Mouse (Mus musculus) heart, adult 2 months (tissue): ENCODE measurements around the gene D630003M21Rik. TPM values are rescaled to one million over a fixed set of nuclear protein-coding genes. Genes with fewer than 3 reads are reported as not detected.

Experiments
- DNase-seq, 2 experiments: peaks; one replicate each; pipeline ENCODE4 v3.0.0; 2021
- H3K27ac ChIP-seq: fragments of 200-600 bp; 2 replicates; pipeline ENCODE4 v1.8.1; 2022
- H3K27me3 ChIP-seq: fragments of 200-500 bp; 2 replicates; pipeline ENCODE4 v1.6.1; 2012; ENCODE audit warnings: mild to moderate bottlenecking, low read length, inconsistent platforms, mixed read lengths; ENCODE audit not compliant: control insufficient read depth, insufficient read depth
- H3K36me3 ChIP-seq: fragments of 200-500 bp; 2 replicates; pipeline ENCODE4 v1.6.1; 2012; ENCODE audit warnings: low read length, inconsistent platforms; ENCODE audit not compliant: control insufficient read depth, insufficient read depth
- H3K4me1 ChIP-seq: fragments of 200-500 bp; 2 replicates; pipeline ENCODE4 v1.6.1; 2011; ENCODE audit warnings: low read length; ENCODE audit not compliant: control insufficient read depth, insufficient read depth
- H3K4me3 ChIP-seq: fragments of 200-600 bp; 2 replicates; pipeline ENCODE4 v1.8.1; 2022
- H3K79me2 ChIP-seq: fragments of 200-500 bp; replicated peaks from 2 replicates; pipeline ENCODE4 v1.6.1; 2012; ENCODE audit warnings: mild to moderate bottlenecking, inconsistent platforms, low read length, moderate library complexity, mixed read lengths; ENCODE audit not compliant: control insufficient read depth, insufficient read depth
- H3K9ac ChIP-seq: fragments of 200-500 bp; 2 replicates; pipeline ENCODE4 v1.6.1; 2012; ENCODE audit warnings: low read depth, mild to moderate bottlenecking, control low read depth, inconsistent platforms, low read length, mixed read lengths
- CTCF ChIP-seq: fragments of 200-600 bp; IDR thresholded peaks from 2 replicates; pipeline ENCODE4 v1.8.1; 2022; ENCODE audit warnings: antibody characterized with exemption, mild to moderate bottlenecking, moderate library complexity
- EP300 ChIP-seq: fragments of 200-500 bp; IDR thresholded peaks from 2 replicates; pipeline ENCODE4 v1.6.1; 2011; ENCODE audit warnings: low read depth, low read length, control low read depth; ENCODE audit not compliant: insufficient read depth
- POLR2A ChIP-seq: fragments of 200-500 bp; IDR thresholded peaks from 2 replicates; pipeline ENCODE4 v1.6.1; 2011; ENCODE audit warnings: mild to moderate bottlenecking, low read depth, low read length, control low read depth; ENCODE audit not compliant: insufficient read depth
- WGBS: fragments of 180-500 bp; shearing (Covaris S2); methylation state at CpG from one replicate; pipeline ENCODE4 v1.1.7; 2018; 5-methylcytosine and 5-hydroxymethylcytosine counted together
- intact Hi-C: fragments of 180-260 bp; cut with DNase I; formaldehyde crosslinking; loops from one replicate; pipeline ENCODE4 v1.15.1; 2025
- polyA plus RNA-seq: library from polyadenylated mRNA; depleted of rRNA; stranded (reverse); fragments of >200 nt; gene quantifications from 2 replicates; pipeline ENCODE4 v1.2.3, GENCODE M21; 2012
- total RNA-seq, 2 experiments: library from RNA; stranded (reverse); gene quantifications; 2 replicates each; pipeline ENCODE4 v1.2.3; 2021

The D630003M21Rik gene
- total and polyA plus RNA-seq, 3 experiments: 4.6 to 6.7 (median 6.6) TPM

GRCm38 (mm10) chr2:158242170-158242896 is 13.3 kb upstream of the D630003M21Rik start:
- Histone ChIP-seq H3K27me3 (no peaks in the 10 kb centered on the region), H3K36me3 (no peaks in the 10 kb centered on the region), H3K9ac (no peak overlapping the region), H3K4me1 (no peaks in the 10 kb centered on the region; the same call in 1 of the 2 replicates), H3K27ac (peak overlapping the region; percentile 33; the same call in 1 of the 2 replicates), H3K79me2 (no peaks in the 10 kb centered on the region), H3K4me3 (no peak overlapping the region)
- WGBS: 71% methylated on average over 18 of the region's 18 CpGs
- intact Hi-C loops: no loop called here
- no peak for TF ChIP-seq EP300
- TF ChIP-seq CTCF: no peak
- TF ChIP-seq POLR2A: no peak
- peak; percentile 59 to 67 for DNase-seq

DNA sequence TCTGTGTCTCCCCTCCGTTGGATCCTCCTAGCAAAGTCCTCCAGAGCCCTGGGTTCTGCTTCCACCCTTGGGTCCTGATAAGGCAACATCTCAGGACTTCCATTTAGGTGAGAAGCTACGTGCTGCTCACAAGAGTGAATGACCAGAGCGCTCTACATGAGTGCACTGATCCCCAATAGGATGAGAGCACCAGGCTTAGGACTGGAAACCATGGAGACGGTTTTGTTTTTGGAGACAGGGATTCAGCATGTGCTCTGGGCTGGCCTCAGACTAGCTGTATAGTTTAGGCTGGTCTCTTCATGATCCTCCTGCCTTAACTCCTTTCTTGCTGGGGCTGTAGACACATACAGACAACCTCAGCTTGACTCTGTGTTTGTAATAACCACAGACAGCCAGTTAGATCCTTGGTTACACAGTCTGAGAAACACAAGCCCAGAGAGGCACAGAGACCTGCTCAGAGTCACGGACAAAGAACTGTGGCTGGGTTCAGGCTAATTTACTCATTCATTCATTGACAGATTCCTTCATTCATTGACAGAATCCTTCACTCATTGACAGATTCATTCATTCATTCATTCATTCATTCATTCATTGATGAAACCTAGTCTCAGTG is 12.2 kb upstream of the D630003M21Rik start:
- intact Hi-C loops: no loop called here
- Histone ChIP-seq H3K79me2 (no peaks in the 10 kb centered on the region), H3K9ac (no peak overlapping the region), H3K27me3 (no peaks in the 10 kb centered on the region), H3K36me3 (no peaks in the 10 kb centered on the region), H3K4me1 (no peaks in the 10 kb centered on the region; the same call in 1 of the 2 replicates), H3K27ac (no peak overlapping the region), H3K4me3 (no peak overlapping the region)
- DNase-seq: no peak
- TF ChIP-seq POLR2A (no peak), EP300 (no peak), CTCF (no peak)
- WGBS: 73% methylated on average over 5 of the region's 5 CpGs

DNA sequence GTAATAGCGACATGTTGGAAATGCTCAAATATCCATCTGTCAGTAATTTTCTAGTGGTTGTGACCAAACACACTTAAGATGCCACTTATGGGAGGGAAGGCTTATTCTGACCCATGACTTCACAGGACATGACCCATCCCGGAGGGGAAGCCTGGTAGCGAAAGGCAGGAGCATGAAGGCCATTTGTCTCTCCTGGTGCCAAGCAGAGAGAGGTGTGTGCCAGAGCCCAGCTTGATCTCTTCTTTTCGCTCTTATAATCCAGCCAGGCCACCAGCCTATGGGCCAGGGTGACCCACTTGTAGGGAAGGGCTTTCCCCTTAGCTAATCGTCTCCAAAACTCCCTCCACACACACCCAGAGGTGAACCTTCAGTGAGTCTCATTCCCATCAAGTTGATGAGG is 9.1 kb upstream of the D630003M21Rik start:
- H3K4me1 ChIP-seq: no peaks in the 10 kb centered on the region; the same call in 1 of the 2 replicates
- intact Hi-C loops: no loop called here

GRCm38 (mm10) chr2:158236698-158237097 is 7.7 kb upstream of the D630003M21Rik start:
- Histone ChIP-seq H3K79me2 (no peaks in the 10 kb centered on the region), H3K4me1 (no peaks in the 10 kb centered on the region), H3K27me3 (no peaks in the 10 kb centered on the region), H3K4me3 (no peak overlapping the region), H3K9ac (no peak overlapping the region), H3K27ac (no peak overlapping the region), H3K36me3 (no peaks in the 10 kb centered on the region)
- TF ChIP-seq POLR2A (no peak), EP300 (no peak), CTCF (no peak)
- no peak for DNase-seq
- intact Hi-C loops: no loop called here

More for the DNA sequence above, 9.1 kb upstream of the D630003M21Rik start:
- no peak for DNase-seq
- H3K9ac ChIP-seq: no peak overlapping the region
- 92% methylated on average over 5 of the region's 5 CpGs for WGBS
- H3K36me3 ChIP-seq: no peaks in the 10 kb centered on the region
- H3K27ac ChIP-seq: no peak overlapping the region
- TF ChIP-seq EP300 (no peak), CTCF (no peak), POLR2A (no peak)
- H3K4me3 ChIP-seq: no peak overlapping the region
- H3K79me2 ChIP-seq: no peaks in the 10 kb centered on the region
- no peaks in the 10 kb centered on the region for H3K27me3 ChIP-seq

DNA sequence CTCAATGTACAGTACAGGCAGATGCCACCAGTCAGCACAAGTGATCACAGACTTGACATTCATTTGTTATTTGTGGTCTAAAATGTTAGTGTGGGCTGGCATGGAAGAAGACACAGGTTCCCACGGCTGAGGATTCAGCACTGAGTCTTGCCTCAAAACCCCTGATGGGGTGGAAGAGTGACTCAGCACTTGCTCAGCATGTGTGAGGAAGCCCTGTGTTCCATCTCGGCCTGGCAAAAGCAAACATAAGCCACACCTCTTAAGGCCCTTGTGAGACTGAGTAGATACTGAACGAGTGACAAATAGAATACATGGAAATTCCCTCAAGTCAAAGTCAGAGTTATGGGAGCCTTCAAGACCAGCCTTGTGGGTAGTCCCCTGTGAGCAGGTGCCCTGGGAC is 4.1 kb upstream of the D630003M21Rik start:
- no peak overlapping the region for H3K4me3 ChIP-seq
- intact Hi-C loops: no loop called here
- 45% methylated on average over 3 of the region's 3 CpGs for WGBS

DNA sequence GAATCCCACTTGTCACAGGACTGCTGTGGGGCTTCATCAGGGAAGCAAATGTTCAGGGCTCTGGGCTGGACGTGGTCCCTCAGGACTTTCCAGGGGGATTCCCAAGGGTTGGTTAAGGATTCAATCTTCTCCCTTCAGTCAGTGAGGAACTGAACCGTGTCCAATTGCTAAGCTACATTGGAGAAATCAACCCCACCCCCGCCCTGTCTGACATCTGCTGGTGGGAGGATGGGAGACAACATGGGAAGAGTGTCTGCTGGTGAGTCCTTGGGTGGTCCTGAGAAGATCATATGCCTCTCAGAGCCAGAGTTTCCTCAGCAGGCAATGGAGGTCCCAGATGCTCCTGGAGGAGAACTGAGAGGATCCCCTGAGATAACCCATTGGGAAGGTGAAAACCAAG is 3.4 kb upstream of the D630003M21Rik start:
- 58% methylated on average over 3 of the region's 3 CpGs for WGBS
- TF ChIP-seq POLR2A (no peak), EP300 (no peak), CTCF (no peak)
- intact Hi-C loops: no loop called here

More for the DNA sequence above, 4.1 kb upstream of the D630003M21Rik start:
- TF ChIP-seq CTCF (no peak), EP300 (no peak), POLR2A (no peak)
- Histone ChIP-seq H3K79me2 (no peaks in the 10 kb centered on the region), H3K4me1 (no peaks in the 10 kb centered on the region), H3K27me3 (no peaks in the 10 kb centered on the region), H3K9ac (no peak overlapping the region), H3K27ac (no peak overlapping the region), H3K36me3 (no peaks in the 10 kb centered on the region)
- DNase-seq: no peak

More for the DNA sequence above, 3.4 kb upstream of the D630003M21Rik start:
- H3K36me3 ChIP-seq: no peaks in the 10 kb centered on the region
- H3K27me3 ChIP-seq: no peaks in the 10 kb centered on the region
- no peaks in the 10 kb centered on the region for H3K4me1 ChIP-seq
- no peak overlapping the region for H3K4me3 ChIP-seq
- no peaks in the 10 kb centered on the region for H3K79me2 ChIP-seq
- H3K27ac ChIP-seq: no peak overlapping the region
- no peak overlapping the region for H3K9ac ChIP-seq
- DNase-seq: no peak
